Mouse (Mus musculus): ENCODE measurements around the gene Sema5b. TPM values are rescaled to one million over a fixed set of nuclear protein-coding genes. Genes with fewer than 3 reads are reported as not detected.

Gene Sema5b
- polyA plus RNA-seq, 1 experiment from 2014 or later: 10.0 TPM

DNA sequence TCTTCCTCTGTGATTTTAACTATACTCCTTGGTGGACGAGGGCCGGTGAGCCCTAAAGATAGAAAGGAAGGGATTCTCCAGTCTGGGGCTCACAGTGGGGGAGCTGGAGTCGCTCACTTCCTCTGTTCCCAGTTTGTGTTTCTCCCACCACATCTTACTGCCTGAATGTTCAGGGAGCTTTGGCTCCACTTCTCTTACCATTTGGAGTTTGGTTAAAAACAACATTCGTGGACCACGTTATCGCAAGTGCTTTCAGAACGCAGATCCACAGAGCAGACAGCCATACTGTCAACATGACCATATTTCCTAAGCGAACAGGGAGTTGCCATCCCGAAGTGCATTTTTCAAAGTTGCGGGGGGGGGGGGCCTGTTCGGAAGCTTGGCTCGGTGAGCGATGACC is 144.1 kb downstream of the Sema5b start:
- no peak for ATAC-seq (ENCODE audit: insufficient number of reproducible peaks, insufficient read depth, low FRiP score, low TSS enrichment, low read depth)
- WGBS: 79% methylated on average over 13 of the region's 13 CpGs
- no peak overlapping the region for H3K4me2 ChIP-seq

GRCm38 (mm10) chr16:35686491-35686890 is 145.5 kb downstream of the Sema5b start:
- Histone ChIP-seq H3K36me3 (no peaks in the 10 kb centered on the region), H3K4me1 (replicated peaks) (no peaks in the 10 kb centered on the region; the same call in 1 of the 2 replicates)
- WGBS: 65% methylated on average over 7 of the region's 7 CpGs

More for the DNA sequence above, 144.1 kb downstream of the Sema5b start:
- Histone ChIP-seq H3K27me3 (no peaks in the 10 kb centered on the region), H3K36me3 (no peaks in the 10 kb centered on the region), H3K4me3 (replicated peaks) (no peak overlapping the region), H3K27ac (no peak overlapping the region), H3K9me3 (no peaks in the 10 kb centered on the region), H3K4me1 (replicated peaks) (no peaks in the 10 kb centered on the region; the same call in 1 of the 2 replicates), H3K9ac (replicated peaks) (no peak overlapping the region)

GRCm38 (mm10) chr16:35691606-35692005 is 150.7 kb downstream of the Sema5b start:
- 96% methylated on average over 7 of the region's 7 CpGs for WGBS
- H3K36me3 ChIP-seq: peaks cover 13% of the 10 kb centered on the region
- no peak overlapping the region for H3K27ac ChIP-seq
- H3K9ac ChIP-seq (replicated peaks): no peak overlapping the region
- H3K27me3 ChIP-seq: no peaks in the 10 kb centered on the region
- peaks cover 4% of the 10 kb centered on the region; the same call in 1 of the 2 replicates for H3K9me3 ChIP-seq
- H3K4me2 ChIP-seq: no peak overlapping the region
- no peaks in the 10 kb centered on the region; the same call in 1 of the 2 replicates for H3K4me1 ChIP-seq (replicated peaks)
- no peak overlapping the region for H3K4me3 ChIP-seq (replicated peaks)
- ATAC-seq (ENCODE audit: insufficient number of reproducible peaks, insufficient read depth, low FRiP score, low TSS enrichment, low read depth): no peak

More at GRCm38 (mm10) chr16:35686491-35686890, 145.5 kb downstream of the Sema5b start:
- Histone ChIP-seq H3K4me3 (replicated peaks) (no peak overlapping the region), H3K9me3 (no peaks in the 10 kb centered on the region), H3K27me3 (no peaks in the 10 kb centered on the region), H3K27ac (no peak overlapping the region), H3K9ac (replicated peaks) (no peak overlapping the region), H3K4me2 (no peak overlapping the region)
- no peak for ATAC-seq (ENCODE audit: insufficient number of reproducible peaks, insufficient read depth, low FRiP score, low TSS enrichment, low read depth)

DNA sequence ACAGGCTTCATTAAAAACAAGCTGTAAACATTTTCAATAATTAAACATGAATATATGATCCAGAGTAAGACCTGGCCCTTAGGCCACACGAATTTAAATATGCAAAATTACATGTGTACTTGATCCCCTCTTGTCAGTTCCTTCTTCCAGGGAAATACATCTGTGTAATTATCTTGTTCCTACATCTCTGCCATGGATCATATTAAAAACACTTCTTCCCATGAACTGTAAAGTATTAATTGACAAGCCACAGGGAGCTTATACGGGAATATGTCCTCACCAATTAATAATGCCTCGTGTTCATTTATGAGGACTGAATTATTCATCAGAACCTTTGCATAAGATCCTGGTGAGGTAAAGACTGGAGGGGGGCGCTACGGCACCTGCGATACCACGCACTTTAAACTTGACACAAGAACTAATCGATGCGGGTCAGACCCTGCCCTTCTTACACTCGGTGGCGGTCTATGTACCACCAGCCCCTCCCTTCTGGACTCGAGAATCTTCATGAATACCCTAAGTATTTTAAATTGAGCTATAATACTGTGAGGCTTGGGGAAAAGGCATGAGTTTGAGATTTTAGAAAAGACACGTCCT is 153.4 kb downstream of the Sema5b start:
- peaks cover 4% of the 10 kb centered on the region; the same call in 1 of the 2 replicates for H3K9me3 ChIP-seq
- H3K4me3 ChIP-seq (replicated peaks): no peak overlapping the region
- WGBS: 88% methylated on average over 13 of the region's 13 CpGs
- peaks cover 23% of the 10 kb centered on the region for H3K36me3 ChIP-seq
- no peaks in the 10 kb centered on the region for H3K27me3 ChIP-seq
- H3K4me1 ChIP-seq (replicated peaks): no peaks in the 10 kb centered on the region
- H3K4me2 ChIP-seq: no peak overlapping the region
- H3K27ac ChIP-seq: no peak overlapping the region
- ATAC-seq (ENCODE audit: insufficient number of reproducible peaks, insufficient read depth, low FRiP score, low TSS enrichment, low read depth): no peak
- no peak overlapping the region for H3K9ac ChIP-seq (replicated peaks)

- H3K4me3 ChIP-seq (replicated peaks): no peak overlapping the region
- no peak overlapping the region for H3K9ac ChIP-seq (replicated peaks)
- peaks cover 4% of the 10 kb centered on the region; the same call in 1 of the 2 replicates for H3K9me3 ChIP-seq
- 64% methylated on average over 2 of the region's 2 CpGs for WGBS
- no peaks in the 10 kb centered on the region for H3K4me1 ChIP-seq (replicated peaks)
- no peak overlapping the region for H3K27ac ChIP-seq
- no peak overlapping the region for H3K4me2 ChIP-seq
- no peak for ATAC-seq (ENCODE audit: insufficient number of reproducible peaks, insufficient read depth, low FRiP score, low TSS enrichment, low read depth)
- H3K27me3 ChIP-seq: no peaks in the 10 kb centered on the region
- H3K36me3 ChIP-seq: peaks cover 23% of the 10 kb centered on the region
Observed at GRCm38 (mm10) chr16:35696103-35696502, 155.2 kb downstream of the Sema5b start.

- WGBS: 59% methylated on average over 11 of the region's 11 CpGs
- Histone ChIP-seq H3K9ac (replicated peaks) (no peak overlapping the region), H3K4me3 (replicated peaks) (no peak overlapping the region), H3K9me3 (no peaks in the 10 kb centered on the region), H3K27ac (no peak overlapping the region), H3K36me3 (peaks cover 10% of the 10 kb centered on the region), H3K4me1 (replicated peaks) (peaks cover 35% of the 10 kb centered on the region), H3K4me2 (no peak overlapping the region), H3K27me3 (no peaks in the 10 kb centered on the region)
- ATAC-seq (ENCODE audit: insufficient number of reproducible peaks, insufficient read depth, low FRiP score, low TSS enrichment, low read depth): no peak
Observed at GRCm38 (mm10) chr16:35701823-35702222, 160.9 kb downstream of the Sema5b start.

DNA sequence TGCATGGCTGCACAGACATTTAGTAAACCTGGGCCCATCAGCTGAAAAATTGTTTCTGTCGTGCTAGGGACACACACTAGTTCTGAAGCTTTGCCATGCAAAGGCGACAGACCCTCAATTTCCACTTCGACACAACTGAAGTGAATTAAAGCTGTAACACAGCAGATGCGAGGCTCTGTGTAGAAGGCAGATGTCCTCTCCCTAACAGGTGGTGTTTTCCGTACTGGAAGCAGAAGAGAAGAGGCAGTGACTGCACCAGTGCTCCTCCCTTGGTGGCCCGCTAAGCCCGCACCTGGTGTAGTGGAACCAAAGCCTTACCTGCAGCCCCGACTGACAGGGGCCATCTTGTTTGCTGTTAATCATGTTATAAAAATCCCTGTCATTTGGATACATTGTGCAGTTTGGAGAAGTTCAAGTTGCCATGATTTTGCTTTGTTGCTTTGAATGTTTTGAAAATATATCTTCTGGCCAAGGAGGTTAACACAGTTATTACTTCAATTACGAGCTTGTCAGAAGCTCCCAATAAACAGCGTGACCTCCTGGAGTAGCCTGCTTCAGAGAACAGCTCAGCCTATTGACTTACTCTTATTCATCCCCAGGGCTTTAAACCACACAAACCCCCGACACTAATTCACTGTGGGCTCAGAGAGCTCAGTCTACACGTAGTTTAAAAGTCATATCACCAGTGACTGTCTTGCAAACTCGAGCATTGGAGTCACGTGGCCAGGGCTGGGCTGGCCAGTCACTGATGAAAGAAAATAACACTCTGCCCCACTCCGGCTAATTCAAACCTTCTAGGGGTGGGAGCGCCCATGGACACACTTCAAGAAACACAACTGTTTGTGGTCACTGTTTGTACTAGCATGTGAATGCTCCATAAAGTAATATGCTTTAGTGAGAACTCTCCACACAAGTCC is 163.1 kb downstream of the Sema5b start:
- H3K9ac ChIP-seq (replicated peaks): no peak overlapping the region
- 45% methylated on average over 16 of the region's 16 CpGs for WGBS
- H3K27me3 ChIP-seq: no peaks in the 10 kb centered on the region
- ATAC-seq (ENCODE audit: insufficient number of reproducible peaks, insufficient read depth, low FRiP score, low TSS enrichment, low read depth): no peak
- peaks cover 38% of the 10 kb centered on the region for H3K4me1 ChIP-seq (replicated peaks)
- H3K4me3 ChIP-seq (replicated peaks): no peak overlapping the region
- H3K4me2 ChIP-seq: no peak overlapping the region
- no peak overlapping the region for H3K27ac ChIP-seq
- no peaks in the 10 kb centered on the region for H3K9me3 ChIP-seq
- peaks cover 3% of the 10 kb centered on the region; the same call in 1 of the 2 replicates for H3K36me3 ChIP-seq

DNA sequence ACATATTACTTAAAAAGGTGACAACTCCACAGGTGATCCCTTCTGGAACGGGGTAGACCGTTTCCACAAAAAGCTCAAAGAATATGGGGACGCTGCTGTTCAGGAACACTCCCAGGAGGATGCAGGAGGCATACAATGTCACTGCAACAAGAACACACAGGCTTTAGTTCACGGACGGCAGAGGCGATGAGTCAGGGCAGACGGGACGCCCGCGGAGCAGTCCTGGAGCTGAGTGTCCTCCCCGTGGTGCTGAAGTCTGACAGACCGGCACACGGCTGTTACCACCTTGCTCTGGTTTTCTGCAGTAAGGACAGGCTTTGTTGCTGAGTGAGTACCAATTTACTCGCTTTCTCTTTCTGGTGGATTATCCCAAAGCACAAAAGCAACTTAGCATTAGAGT is 163.9 kb downstream of the Sema5b start:
- no peak overlapping the region for H3K9ac ChIP-seq (replicated peaks)
- 75% methylated on average over 14 of the region's 14 CpGs for WGBS
- H3K36me3 ChIP-seq: peaks cover 3% of the 10 kb centered on the region; the same call in 1 of the 2 replicates
- H3K9me3 ChIP-seq: no peaks in the 10 kb centered on the region
- ATAC-seq (ENCODE audit: insufficient number of reproducible peaks, insufficient read depth, low FRiP score, low TSS enrichment, low read depth): no peak
- peaks cover 38% of the 10 kb centered on the region for H3K4me1 ChIP-seq (replicated peaks)
- H3K4me3 ChIP-seq (replicated peaks): no peak overlapping the region
- H3K4me2 ChIP-seq: no peak overlapping the region
- H3K27ac ChIP-seq: no peak overlapping the region
- no peaks in the 10 kb centered on the region for H3K27me3 ChIP-seq

DNA sequence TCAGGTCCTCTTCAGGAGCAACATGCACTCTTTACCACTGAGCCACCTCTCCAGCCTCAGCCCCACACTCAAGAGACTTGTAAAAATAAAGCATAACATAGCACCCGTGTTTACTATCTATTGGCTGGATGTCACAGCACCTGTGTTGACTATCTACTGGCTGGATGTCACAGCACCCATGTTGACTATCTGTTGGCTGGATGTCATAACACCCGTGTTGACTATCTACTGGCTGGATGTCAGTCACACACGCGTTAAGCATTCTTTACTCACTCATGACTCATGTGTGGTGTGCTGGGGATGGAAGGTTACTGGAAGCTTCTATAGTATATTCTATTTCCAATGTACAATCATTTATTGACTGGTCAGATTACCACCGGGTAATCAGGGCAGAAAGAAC is 166.1 kb downstream of the Sema5b start:
- Histone ChIP-seq H3K4me2 (no peak overlapping the region), H3K27ac (no peak overlapping the region), H3K9ac (replicated peaks) (no peak overlapping the region), H3K27me3 (no peaks in the 10 kb centered on the region), H3K9me3 (no peaks in the 10 kb centered on the region), H3K4me3 (replicated peaks) (no peak overlapping the region), H3K36me3 (peaks cover 3% of the 10 kb centered on the region; the same call in 1 of the 2 replicates), H3K4me1 (replicated peaks) (peaks cover 49% of the 10 kb centered on the region)
- no peak for ATAC-seq (ENCODE audit: insufficient number of reproducible peaks, insufficient read depth, low FRiP score, low TSS enrichment, low read depth)
- whole genome bisulfite sequencing: 90% methylated on average over 5 of the region's 5 CpGs

DNA sequence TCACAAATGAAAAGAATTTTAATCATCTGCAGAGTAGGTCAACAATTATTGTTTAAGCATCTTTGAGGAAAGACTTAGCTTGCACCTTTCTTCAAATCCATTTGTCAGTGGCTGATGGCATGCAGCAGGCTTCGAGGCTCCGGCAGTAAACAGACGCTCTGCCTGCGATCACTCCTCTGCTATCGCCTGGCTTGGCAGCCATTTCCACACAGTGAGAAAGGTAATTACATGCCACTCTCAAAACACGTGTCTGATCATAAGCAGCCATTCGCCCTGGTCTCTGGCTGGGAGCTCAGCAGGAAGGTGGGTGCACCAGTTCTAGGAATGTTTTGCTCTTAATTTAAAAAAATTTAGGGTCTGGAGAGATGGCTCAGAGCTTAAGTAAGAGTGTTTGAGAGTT is 170.1 kb downstream of the Sema5b start:
- no peak for ATAC-seq (ENCODE audit: insufficient number of reproducible peaks, insufficient read depth, low FRiP score, low TSS enrichment, low read depth)
- peaks cover 62% of the 10 kb centered on the region for H3K4me1 ChIP-seq (replicated peaks)

DNA sequence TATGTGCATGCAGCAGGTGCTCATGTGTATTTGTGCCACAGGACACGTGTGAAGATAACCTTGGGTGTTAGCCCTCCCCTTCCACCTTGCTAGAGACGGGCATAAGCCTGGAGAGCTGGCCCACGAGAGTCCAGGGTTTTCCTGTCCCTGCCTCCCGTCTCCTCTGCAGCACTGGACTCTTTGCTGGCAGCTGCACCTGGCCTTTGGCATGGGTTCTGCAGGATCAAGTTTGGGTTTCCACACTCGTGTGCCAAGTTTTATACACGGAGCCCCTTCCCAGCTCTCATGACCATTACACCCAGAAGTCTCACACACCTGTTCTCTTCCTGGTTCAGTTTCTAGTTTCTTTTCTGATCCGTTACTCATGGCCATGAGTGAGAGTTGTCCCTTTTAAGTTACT is 172.7 kb downstream of the Sema5b start:
- WGBS: 45% methylated on average over 7 of the region's 7 CpGs
- Histone ChIP-seq H3K9me3 (no peaks in the 10 kb centered on the region; the same call in 1 of the 2 replicates), H3K27me3 (no peaks in the 10 kb centered on the region), H3K27ac (no peak overlapping the region; the same call in 1 of the 2 replicates), H3K4me1 (replicated peaks) (peaks cover 51% of the 10 kb centered on the region), H3K9ac (replicated peaks) (no peak overlapping the region), H3K36me3 (peaks cover 15% of the 10 kb centered on the region; the same call in 1 of the 2 replicates), H3K4me2 (no peak overlapping the region), H3K4me3 (replicated peaks) (no peak overlapping the region)
- ATAC-seq (ENCODE audit: insufficient number of reproducible peaks, insufficient read depth, low FRiP score, low TSS enrichment, low read depth): no peak

More for the DNA sequence above, 170.1 kb downstream of the Sema5b start:
- 26% methylated on average over 7 of the region's 7 CpGs for WGBS
- no peak overlapping the region for H3K4me2 ChIP-seq
- peaks cover 3% of the 10 kb centered on the region; the same call in 1 of the 2 replicates for H3K36me3 ChIP-seq
- H3K27ac ChIP-seq: no peak overlapping the region
- H3K4me3 ChIP-seq (replicated peaks): no peak overlapping the region
- H3K27me3 ChIP-seq: no peaks in the 10 kb centered on the region
- no peak overlapping the region for H3K9ac ChIP-seq (replicated peaks)
- no peaks in the 10 kb centered on the region for H3K9me3 ChIP-seq

All from limb, embryonic 12.5 days (tissue).